Mouse (Mus musculus): ENCODE data around the gene Osbpl2. TPM values are rescaled to one million over a fixed set of nuclear protein-coding genes. Genes with fewer than 3 reads are reported as not detected.
"Not testable (repeated sequence)": the region's sequence is repeated elsewhere in the genome, so short reads cannot be mapped to it uniquely, and the experiment has no call there.

Gene Osbpl2
- polyA plus RNA-seq, 1 experiment from 2014 or later, result 35.8 TPM

DNA sequence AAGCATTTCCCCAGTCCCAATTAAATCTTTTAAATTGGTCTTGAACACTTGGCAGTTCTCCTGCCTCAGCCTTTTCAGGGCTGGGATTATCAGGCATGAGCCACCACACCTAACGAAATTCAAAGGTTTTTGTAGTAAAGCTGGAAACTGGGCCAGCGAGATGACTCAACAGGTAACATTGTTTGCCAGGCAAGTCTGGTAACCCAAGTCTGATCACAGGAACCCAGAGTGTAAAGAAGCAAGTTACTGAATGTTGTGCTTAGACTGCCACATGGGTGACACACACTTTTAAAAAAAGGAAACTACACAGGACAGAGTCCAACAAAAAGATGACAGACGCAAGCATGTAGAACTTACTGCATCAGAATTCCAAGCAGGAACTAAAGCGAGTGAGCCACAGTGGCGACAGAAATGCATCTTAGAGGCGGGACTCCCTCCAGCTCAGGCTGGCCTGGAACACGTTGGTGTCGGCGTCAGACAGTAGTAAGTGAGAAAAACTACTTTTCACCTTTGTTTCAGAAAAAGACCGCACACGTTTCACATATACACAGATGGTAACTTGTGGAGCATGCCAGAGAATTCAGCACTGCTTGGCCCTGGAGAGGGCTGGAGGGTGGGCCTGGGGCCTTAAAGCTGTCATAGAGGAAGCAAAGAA lies 51.2 kb downstream of the Osbpl2 start:
- no peak for ATAC-seq (ENCODE audit: insufficient number of reproducible peaks, insufficient read depth, low FRiP score, low TSS enrichment, low read depth)
- H3K4me3 ChIP-seq, result no peak overlapping the region
- no peak overlapping the region for H3K27ac ChIP-seq
- WGBS, result 88% methylated on average over 11 of the region's 11 CpGs
- H3K9me3 ChIP-seq, result no peaks in the 10 kb centered on the region
- peak overlapping the region; percentile 61 for H3K4me2 ChIP-seq
- H3K9ac ChIP-seq, result peak overlapping the region; percentile 98; the same call in 1 of the 2 replicates
- no peaks in the 10 kb centered on the region for H3K27me3 ChIP-seq
- H3K36me3 ChIP-seq, result peaks cover 23% of the 10 kb centered on the region
- peaks cover 21% of the 10 kb centered on the region for H3K4me1 ChIP-seq

DNA sequence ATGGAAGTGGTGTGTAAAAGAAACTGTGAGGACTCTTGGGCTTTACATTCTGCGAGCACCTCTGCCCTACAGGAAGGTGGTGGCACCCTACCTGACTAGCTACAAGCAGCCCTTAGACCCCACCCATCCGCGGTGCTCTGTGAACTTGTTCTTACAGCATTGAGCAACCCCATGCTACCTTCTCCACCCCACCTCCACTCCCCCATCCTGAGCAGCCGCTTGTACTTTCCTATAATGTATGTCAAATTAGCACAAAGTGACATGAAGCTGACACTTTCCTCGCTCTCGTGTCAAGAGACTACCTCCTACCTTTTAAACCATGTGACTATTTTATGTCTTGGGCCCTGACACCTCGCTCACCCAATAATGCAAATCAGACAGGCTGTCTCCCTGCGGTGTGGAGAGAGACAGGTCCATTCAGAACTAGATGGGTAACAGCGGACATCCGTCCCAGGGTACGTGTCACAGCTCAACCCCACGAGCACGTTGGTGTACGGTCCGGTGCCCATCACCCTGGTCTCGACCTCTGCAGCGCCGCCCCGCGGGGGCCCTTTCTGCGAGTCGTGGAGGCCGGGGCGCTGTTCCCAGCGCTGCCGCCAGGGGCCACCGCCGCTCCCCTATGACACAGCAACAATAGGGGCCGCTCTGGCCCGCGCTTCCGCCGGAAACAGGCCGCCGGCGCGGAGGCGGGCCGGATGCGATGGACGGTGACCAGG lies 51.9 kb downstream of the Osbpl2 start, which contains the start of gene Adrm1:
Gene Adrm1 (plus strand): TSS at position 680 of the 716 bp plus-strand sequence.
- peak within 1 kb of the TSS; percentile 98 for H3K4me3 ChIP-seq
- peaks cover 21% of the 10 kb centered on the region for H3K4me1 ChIP-seq
- H3K9ac ChIP-seq, result peak within 1 kb of the TSS; percentile 98
- H3K27me3 ChIP-seq, result no peaks in the 10 kb centered on the region
- H3K9me3 ChIP-seq, result no peaks in the 10 kb centered on the region
- WGBS, result 5% methylated on average over 41 of the region's 41 CpGs
- peak within 1 kb of the TSS; percentile 85 for H3K27ac ChIP-seq
- ATAC-seq (ENCODE audit: insufficient number of reproducible peaks, insufficient read depth, low FRiP score, low TSS enrichment, low read depth), result peak; percentile 96
- peaks cover 30% of the 10 kb centered on the region for H3K36me3 ChIP-seq
- peak within 1 kb of the TSS; percentile 99 for H3K4me2 ChIP-seq

DNA sequence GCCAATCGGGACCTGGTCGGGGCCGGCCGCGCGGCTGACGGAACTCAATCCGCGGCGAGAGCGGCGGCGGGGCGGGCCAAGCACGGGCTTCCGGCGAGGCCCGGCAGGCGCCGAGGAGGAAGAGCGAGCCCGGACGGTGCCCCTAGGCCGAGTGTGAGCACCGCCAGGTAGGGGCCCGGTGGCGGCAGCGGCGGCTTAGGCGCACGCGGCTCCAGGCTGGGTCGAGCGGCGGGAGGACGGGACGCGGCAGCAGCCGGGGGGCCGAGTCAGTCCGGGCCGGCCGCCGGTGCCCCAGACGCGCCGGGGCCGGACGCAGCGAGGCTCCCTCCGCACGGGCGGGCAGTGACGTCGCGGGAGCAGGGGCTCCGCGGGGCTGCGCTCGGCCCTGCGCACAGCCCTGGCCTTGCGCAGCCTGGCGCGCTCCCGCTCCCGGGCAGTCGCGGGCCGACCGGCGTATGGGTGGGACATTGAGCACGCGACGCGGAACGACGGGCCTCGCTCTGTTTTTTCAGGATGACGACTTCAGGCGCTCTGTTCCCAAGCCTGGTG lies 52.5 kb downstream of the Osbpl2 start:
- under 1% methylated on average over 79 of the region's 80 CpGs for WGBS
- peak; percentile 62; the same call in 1 of the 2 replicates for ATAC-seq (ENCODE audit: insufficient number of reproducible peaks, insufficient read depth, low FRiP score, low TSS enrichment, low read depth)
- H3K9ac ChIP-seq, result peak overlapping the region; percentile 98

DNA sequence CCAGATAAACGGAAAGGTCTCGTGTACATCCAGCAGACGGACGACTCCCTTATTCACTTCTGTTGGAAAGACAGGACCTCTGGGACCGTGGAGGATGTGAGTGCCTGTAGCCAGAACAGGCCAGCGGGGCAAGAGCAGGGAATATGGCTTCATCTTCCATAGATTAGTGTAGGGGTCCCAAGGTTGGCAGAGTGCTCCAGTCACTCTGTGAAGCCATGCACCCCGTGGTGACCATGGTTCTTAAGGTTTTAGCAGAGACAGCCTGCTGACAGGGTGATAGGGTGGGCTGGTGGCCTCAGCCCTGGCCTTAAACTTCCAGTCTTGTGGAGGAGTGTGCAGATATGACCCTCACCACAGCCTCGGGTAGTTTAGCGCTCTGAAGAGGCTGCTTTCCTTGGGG lies 53.0 kb downstream of the Osbpl2 start:
- no peak overlapping the region for H3K27ac ChIP-seq
- H3K27me3 ChIP-seq, result no peaks in the 10 kb centered on the region
- peak overlapping the region; percentile 99 for H3K4me2 ChIP-seq
- no peaks in the 10 kb centered on the region for H3K9me3 ChIP-seq
- H3K4me3 ChIP-seq, result peak overlapping the region; percentile 98
- peak overlapping the region; percentile 98 for H3K9ac ChIP-seq
- peaks cover 41% of the 10 kb centered on the region for H3K36me3 ChIP-seq
- WGBS, result 2% methylated on average over 9 of the region's 9 CpGs
- H3K4me1 ChIP-seq, result peaks cover 21% of the 10 kb centered on the region
- no peak for ATAC-seq (ENCODE audit: insufficient number of reproducible peaks, insufficient read depth, low FRiP score, low TSS enrichment, low read depth)

More for the DNA sequence above, 52.5 kb downstream of the Osbpl2 start:
- peak overlapping the region; percentile 98 for H3K4me3 ChIP-seq
- no peaks in the 10 kb centered on the region for H3K27me3 ChIP-seq
- peak overlapping the region; percentile 85 for H3K27ac ChIP-seq
- no peaks in the 10 kb centered on the region for H3K9me3 ChIP-seq
- H3K4me1 ChIP-seq, result peaks cover 21% of the 10 kb centered on the region
- peaks cover 35% of the 10 kb centered on the region for H3K36me3 ChIP-seq
- peak overlapping the region; percentile 99 for H3K4me2 ChIP-seq

DNA sequence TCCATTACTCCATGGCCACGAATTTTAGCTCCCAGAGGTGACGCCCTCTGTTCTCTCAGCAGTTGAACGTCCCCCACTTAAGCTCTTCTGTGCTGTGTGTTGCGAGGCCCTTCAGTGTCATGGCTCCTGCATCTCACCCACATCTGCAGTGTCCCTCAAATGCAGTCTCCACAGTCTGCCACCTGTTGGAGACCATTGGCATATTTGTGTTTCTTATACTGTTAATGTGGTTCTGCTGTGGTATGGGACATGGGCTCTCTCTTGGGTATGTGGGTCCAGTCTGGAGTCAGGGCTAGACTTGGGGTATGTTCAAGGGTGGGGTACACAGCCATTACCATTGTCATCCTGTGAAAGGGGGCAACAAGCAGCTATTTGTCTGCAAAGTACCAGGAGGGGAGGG lies 54.1 kb downstream of the Osbpl2 start:
- Histone ChIP-seq H3K36me3 (peaks cover 51% of the 10 kb centered on the region), H3K4me2 (peak overlapping the region; percentile 99), H3K4me1 (peaks cover 21% of the 10 kb centered on the region), H3K27me3 (no peaks in the 10 kb centered on the region), H3K4me3 (peak overlapping the region; percentile 98), H3K27ac (no peak overlapping the region), H3K9me3 (no peaks in the 10 kb centered on the region), H3K9ac (peak overlapping the region; percentile 98)
- WGBS, result 78% methylated on average over 4 of the region's 4 CpGs
- no peak for ATAC-seq (ENCODE audit: insufficient number of reproducible peaks, insufficient read depth, low FRiP score, low TSS enrichment, low read depth)

DNA sequence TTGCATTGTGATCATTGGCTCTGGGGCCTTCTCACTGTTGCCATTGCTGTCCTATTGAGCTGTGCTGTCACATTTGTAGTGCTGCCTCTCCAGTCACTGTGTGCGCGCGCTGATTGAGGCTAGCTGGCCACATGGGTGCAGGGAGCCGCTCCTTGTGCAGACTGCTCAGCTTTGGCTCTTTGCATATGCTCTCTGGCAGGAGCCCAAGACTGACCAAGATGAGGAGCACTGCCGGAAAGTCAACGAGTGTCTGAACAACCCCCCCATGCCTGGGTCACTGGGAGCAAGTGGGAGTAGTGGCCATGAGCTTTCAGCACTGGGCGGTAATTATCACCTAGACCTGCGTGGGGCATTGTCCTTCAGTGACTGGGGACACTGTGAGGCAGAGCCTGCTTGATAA lies 54.6 kb downstream of the Osbpl2 start:
- H3K9me3 ChIP-seq; H3K27me3 ChIP-seq; ATAC-seq (ENCODE audit: insufficient number of reproducible peaks, insufficient read depth, low FRiP score, low TSS enrichment, low read depth); H3K4me3 ChIP-seq; H3K9ac ChIP-seq; H3K27ac ChIP-seq: not testable (repeated sequence)
- H3K36me3 ChIP-seq, result peaks cover 57% of the 10 kb centered on the region
- 91% methylated on average over 8 of the region's 8 CpGs for WGBS
- peaks cover 21% of the 10 kb centered on the region for H3K4me1 ChIP-seq
- peak overlapping the region; percentile 99; the same call in 1 of the 2 replicates for H3K4me2 ChIP-seq

DNA sequence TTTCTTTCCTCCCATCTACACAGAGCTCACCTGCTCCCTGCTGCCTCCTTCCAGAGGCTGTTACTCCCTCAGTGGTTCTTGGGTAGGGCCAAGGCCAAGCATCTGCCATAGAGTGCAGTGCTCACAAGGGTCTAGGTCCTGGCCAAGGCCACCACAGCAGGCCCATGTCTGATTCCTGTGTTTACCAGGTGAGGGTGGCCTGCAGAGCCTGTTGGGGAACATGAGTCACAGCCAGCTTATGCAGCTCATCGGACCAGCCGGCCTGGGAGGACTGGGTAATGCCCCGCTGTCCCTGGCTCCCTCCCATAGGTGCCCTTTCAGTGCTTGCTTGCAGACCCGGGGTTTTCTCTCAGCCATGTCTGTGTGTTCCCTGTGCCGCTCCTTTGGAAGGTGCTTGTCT lies 55.0 kb downstream of the Osbpl2 start:
- Histone ChIP-seq H3K4me2 (no peak overlapping the region), H3K27ac (no peak overlapping the region), H3K9ac (no peak overlapping the region), H3K36me3 (peaks cover 61% of the 10 kb centered on the region), H3K4me3 (no peak overlapping the region), H3K4me1 (peaks cover 21% of the 10 kb centered on the region), H3K9me3 (no peaks in the 10 kb centered on the region), H3K27me3 (no peaks in the 10 kb centered on the region)
- WGBS, result 94% methylated on average over 5 of the region's 5 CpGs
- no peak for ATAC-seq (ENCODE audit: insufficient number of reproducible peaks, insufficient read depth, low FRiP score, low TSS enrichment, low read depth)

DNA sequence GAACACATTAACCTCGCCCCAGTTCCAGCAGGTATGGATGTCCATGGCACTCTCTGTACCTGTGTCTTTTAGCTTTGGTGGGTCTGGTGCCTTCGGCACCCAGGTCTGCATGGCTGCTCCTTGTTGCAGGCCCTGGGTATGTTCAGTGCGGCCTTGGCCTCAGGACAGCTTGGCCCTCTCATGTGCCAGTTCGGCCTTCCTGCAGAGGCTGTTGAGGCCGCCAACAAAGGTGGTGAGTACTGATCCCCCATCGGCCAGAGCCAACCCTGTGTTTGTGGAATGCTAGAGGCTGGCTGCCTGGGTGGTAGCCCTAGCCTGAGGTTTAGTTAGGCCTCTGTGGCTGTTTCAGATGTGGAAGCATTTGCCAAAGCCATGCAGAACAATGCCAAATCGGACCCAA lies 56.6 kb downstream of the Osbpl2 start:
- 92% methylated on average over 7 of the region's 7 CpGs for WGBS
- H3K9me3 ChIP-seq, result no peaks in the 10 kb centered on the region
- peaks cover 19% of the 10 kb centered on the region for H3K4me1 ChIP-seq

DNA sequence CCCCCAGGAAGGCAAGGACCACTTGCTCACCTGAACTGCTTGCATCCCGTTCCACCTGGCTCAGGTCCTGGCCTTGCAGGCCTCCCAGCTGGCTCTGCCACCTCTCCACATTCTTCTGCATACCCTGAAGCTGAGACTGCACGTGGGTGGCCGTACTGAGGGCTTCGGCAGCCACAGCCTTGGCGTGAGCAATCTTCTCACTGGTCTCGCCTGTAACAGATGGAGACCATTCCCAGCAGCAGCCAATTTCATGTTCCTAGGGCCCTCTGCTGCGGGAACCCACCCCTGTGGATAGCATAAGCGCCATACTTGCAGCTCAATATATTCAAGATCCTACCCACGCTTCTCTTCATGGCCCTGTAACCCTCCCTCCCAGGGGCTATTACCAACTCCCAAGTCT lies 62.4 kb downstream of the Osbpl2 start:
- peaks cover 44% of the 10 kb centered on the region for H3K36me3 ChIP-seq
- WGBS, result 84% methylated on average over 9 of the region's 9 CpGs
- no peak for ATAC-seq (ENCODE audit: insufficient number of reproducible peaks, insufficient read depth, low FRiP score, low TSS enrichment, low read depth)

More for the DNA sequence above, 56.6 kb downstream of the Osbpl2 start:
- Histone ChIP-seq H3K36me3 (peaks cover 77% of the 10 kb centered on the region), H3K4me2 (no peak overlapping the region), H3K27me3 (no peaks in the 10 kb centered on the region), H3K4me3 (no peak overlapping the region), H3K27ac (no peak overlapping the region), H3K9ac (no peak overlapping the region)
- ATAC-seq (ENCODE audit: insufficient number of reproducible peaks, insufficient read depth, low FRiP score, low TSS enrichment, low read depth), result no peak

DNA sequence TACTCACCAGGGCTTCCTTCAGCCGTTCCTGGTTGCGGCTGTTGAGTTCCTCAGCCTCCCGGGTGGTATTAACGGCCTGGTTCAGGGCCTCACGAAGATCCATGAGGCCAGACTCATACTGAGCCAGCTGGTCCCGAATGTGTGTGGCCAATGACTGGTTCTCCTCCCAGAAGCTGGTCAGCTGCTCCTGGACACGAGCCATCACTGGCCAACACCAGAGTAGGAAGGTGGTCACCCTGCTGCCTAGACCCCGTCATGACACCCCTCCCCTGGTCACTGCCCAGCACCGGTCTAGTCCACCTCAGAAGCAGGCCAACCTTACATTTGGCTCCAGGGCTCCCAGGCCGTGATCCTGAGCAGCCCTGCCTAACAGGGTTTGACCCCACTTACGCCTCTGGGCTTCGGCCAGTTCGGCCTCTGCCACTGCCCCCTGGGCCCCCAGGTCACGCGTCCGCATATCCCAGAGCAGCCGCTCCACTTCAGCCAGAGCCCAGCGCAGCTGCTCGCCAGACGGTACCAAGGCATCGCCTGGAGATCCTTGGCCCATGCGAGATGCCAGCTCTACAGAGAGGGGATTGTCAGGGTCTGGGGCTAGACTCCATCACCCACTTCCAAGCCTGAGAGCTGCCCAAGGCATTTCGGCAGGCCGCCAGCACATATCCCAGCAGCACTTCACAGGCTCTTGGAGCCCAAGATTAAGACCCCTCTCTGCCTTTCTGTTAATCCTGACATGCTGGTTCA lies 65.1 kb downstream of the Osbpl2 start:
- H3K9me3 ChIP-seq, result no peaks in the 10 kb centered on the region
- peaks cover 28% of the 10 kb centered on the region for H3K36me3 ChIP-seq
- H3K4me3 ChIP-seq, result no peak overlapping the region
- no peak overlapping the region for H3K9ac ChIP-seq
- no peak for ATAC-seq (ENCODE audit: insufficient number of reproducible peaks, insufficient read depth, low FRiP score, low TSS enrichment, low read depth)
- WGBS, result 84% methylated on average over 24 of the region's 24 CpGs
- H3K4me1 ChIP-seq, result no peaks in the 10 kb centered on the region
- H3K27ac ChIP-seq, result no peak overlapping the region
- H3K4me2 ChIP-seq, result no peak overlapping the region
- no peaks in the 10 kb centered on the region for H3K27me3 ChIP-seq

More for the DNA sequence above, 62.4 kb downstream of the Osbpl2 start:
- no peak overlapping the region for H3K4me3 ChIP-seq
- H3K4me1 ChIP-seq, result no peaks in the 10 kb centered on the region
- no peak overlapping the region for H3K4me2 ChIP-seq
- no peak overlapping the region for H3K27ac ChIP-seq
- H3K9me3 ChIP-seq, result no peaks in the 10 kb centered on the region
- H3K27me3 ChIP-seq, result no peaks in the 10 kb centered on the region
- H3K9ac ChIP-seq, result no peak overlapping the region

DNA sequence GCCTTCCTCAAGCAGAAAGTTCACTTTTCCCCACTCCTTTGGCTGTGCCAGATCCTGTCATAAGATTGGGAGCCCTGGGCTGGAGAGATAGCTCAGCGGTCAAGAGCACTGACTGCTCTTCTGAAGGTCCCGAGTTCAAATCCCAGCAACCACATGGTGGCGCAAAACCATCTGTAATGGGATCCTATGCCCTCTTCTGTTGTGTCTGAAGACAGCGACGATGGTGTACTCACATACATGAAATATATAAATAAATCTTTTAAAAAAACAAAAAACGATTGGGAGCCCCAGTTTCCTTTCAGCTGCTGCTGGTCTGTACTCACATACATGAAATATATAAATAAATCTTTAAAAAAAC lies 65.6 kb downstream of the Osbpl2 start:
- H3K4me2 ChIP-seq, result no peak overlapping the region
- H3K27ac ChIP-seq, result no peak overlapping the region
- H3K9me3 ChIP-seq, result no peaks in the 10 kb centered on the region
- ATAC-seq (ENCODE audit: insufficient number of reproducible peaks, insufficient read depth, low FRiP score, low TSS enrichment, low read depth), result no peak
- 86% methylated on average over 6 of the region's 6 CpGs for WGBS
- H3K27me3 ChIP-seq, result no peaks in the 10 kb centered on the region
- H3K9ac ChIP-seq, result no peak overlapping the region
- no peaks in the 10 kb centered on the region for H3K4me1 ChIP-seq
- H3K4me3 ChIP-seq, result no peak overlapping the region
- H3K36me3 ChIP-seq, result peaks cover 22% of the 10 kb centered on the region

Data from embryonic facial prominence, embryonic 13.5 days (tissue).